Comparison of ENCODE assay signal across 33 mouse cellular contexts in genomic region chr12:79835521-79835920, GRCm38 (mm10).
DNase-seq lines count a peak whose midpoint lies in the region; ATAC-seq lines count a peak whose summit lies in the region.
"Had no signal": no experiment of that assay in that cellular context is flagged by ENCODE, and none has a peak within 500 bp of the region (broad histone marks: within the 10 kb centered on the region; RNA-seq: fewer than 3 reads in every experiment).

No protein-coding gene starts in this region.

- H3K36me3 ChIP-seq in midbrain, embryonic 10.5 days: no peaks in the 10 kb centered on the region
- no peaks in the 10 kb centered on the region for H3K36me3 ChIP-seq in midbrain, embryonic 15.5 days (replicated peaks)
- H3K36me3 ChIP-seq: embryonic facial prominence, embryonic 10.5 days; embryonic facial prominence, embryonic 13.5 days; G1E; heart, embryonic 12.5 days; heart, embryonic 15.5 days had no signal

- no peak overlapping the region for H3K4me2 ChIP-seq in midbrain, embryonic 15.5 days
- H3K4me2 ChIP-seq: embryonic facial prominence, embryonic 13.5 days; heart, embryonic 12.5 days; heart, embryonic 15.5 days; hindbrain, embryonic 14.5 days had no signal

- no peak for DNase-seq in midbrain, embryonic 10.5 days (ENCODE audit: low spot score)
- DNase-seq in ES-CJ7 (ENCODE audit: low read depth, low spot score): peak; percentile 74
- peak; percentile 85 for DNase-seq in ZHBTc4 (ENCODE audit: low read depth, low spot score)
- DNase-seq in heart, postnatal 36 days: no peak
- DNase-seq: adrenal gland, adult 8-10 months; adrenal gland, postnatal 25 days; B cell, adult 2 months; cerebellum, adult 11-12 months; cerebellum, adult 8-10 months; cerebellum, postnatal 10 days; cerebellum, postnatal 36 days; embryo, embryonic 11 days; forebrain, postnatal 0 days; gastrocnemius, postnatal 25 days; heart, adult 18-20 months; heart, postnatal 10 days; heart, postnatal 4 days had no signal

- no peak for ATAC-seq in midbrain, embryonic 15.5 days (replicated peaks)
- no peak for ATAC-seq in frontal cortex, adult (ENCODE audit: low TSS enrichment)
- ATAC-seq: activated CD4-positive, CD25-positive, alpha-beta regulatory T cell, adult 4 months; forebrain, embryonic 14.5 days; forebrain, postnatal 0 days; hindbrain, postnatal 0 days; inflammation-experienced regulatory T-cells, adult 6 months; intestine, embryonic 16.5 days; Patski had no signal

- no peaks in the 10 kb centered on the region for H3K9me3 ChIP-seq in midbrain, embryonic 10.5 days (replicated peaks)
- no peaks in the 10 kb centered on the region for H3K9me3 ChIP-seq in midbrain, embryonic 15.5 days
- H3K9me3 ChIP-seq: embryonic facial prominence, embryonic 10.5 days; embryonic facial prominence, embryonic 13.5 days; G1E; heart, embryonic 12.5 days; heart, embryonic 15.5 days had no signal

- no peaks in the 10 kb centered on the region for H3K27me3 ChIP-seq in midbrain, embryonic 10.5 days (ENCODE audit: low read depth, poor library complexity, severe bottlenecking)
- no peaks in the 10 kb centered on the region for H3K27me3 ChIP-seq in midbrain, embryonic 15.5 days (replicated peaks)
- H3K27me3 ChIP-seq: CH12.LX; embryonic facial prominence, embryonic 13.5 days; heart, embryonic 12.5 days; heart, embryonic 15.5 days; Patski had no signal

- 93% methylated on average over 8 of the region's 8 CpGs for WGBS in midbrain, embryonic 10.5 days
- 94% methylated on average over 8 of the region's 8 CpGs for WGBS in midbrain, embryonic 15.5 days

- intact Hi-C loops in heart, postnatal 36 days (cut with DNase I): loop anchor here (5.0 kb wide), 2 partner anchors 223 to 297 kb away; no protein-coding TSS in a partner anchor

- peaks cover 46% of the 10 kb centered on the region for H3K4me1 ChIP-seq in midbrain, embryonic 10.5 days
- H3K4me1 ChIP-seq in midbrain, embryonic 15.5 days: peaks cover 20% of the 10 kb centered on the region

- no peak overlapping the region for H3K9ac ChIP-seq in midbrain, embryonic 15.5 days
- H3K9ac ChIP-seq: embryonic facial prominence, embryonic 13.5 days; forebrain, postnatal 0 days; heart, embryonic 12.5 days; heart, embryonic 15.5 days; hindbrain, embryonic 14.5 days had no signal

- H3K4me3 ChIP-seq in midbrain, embryonic 10.5 days: no peak overlapping the region
- no peak overlapping the region for H3K4me3 ChIP-seq in midbrain, embryonic 15.5 days
- H3K4me3 ChIP-seq: embryonic facial prominence, embryonic 10.5 days; embryonic facial prominence, embryonic 13.5 days; erythroblast, embryonic 14.5 days; heart, embryonic 12.5 days; heart, embryonic 15.5 days had no signal

- H3K27ac ChIP-seq in midbrain, embryonic 10.5 days (replicated peaks): peak overlapping the region; percentile 33; the same call in 1 of the 2 replicates
- no peak overlapping the region for H3K27ac ChIP-seq in midbrain, embryonic 15.5 days
- H3K27ac ChIP-seq: embryonic facial prominence, embryonic 13.5 days; heart, embryonic 15.5 days; hindbrain, embryonic 14.5 days; hindbrain, postnatal 0 days had no signal

Comparison
In these comparisons a context has a peak if more than half of its experiments do, and no peak if none do; other contexts are left out.
1. DNase-seq: peak in ES-CJ7 (single experiment) and ZHBTc4 (single experiment); none in midbrain, embryonic 10.5 days (single experiment) and heart, postnatal 36 days (0 of 2).